Mouse (Mus musculus) heart, postnatal 4 days (tissue): ENCODE measurements around the gene 4930519P11Rik. TPM values are rescaled to one million over a fixed set of nuclear protein-coding genes. Genes with fewer than 3 reads are reported as not detected.

Source experiments
- DNase-seq: peaks from one replicate; pipeline ENCODE4 v3.0.0; 2021
- total RNA-seq, 2 experiments: library from RNA; stranded (reverse); gene quantifications; 2 replicates each; pipeline ENCODE4 v1.2.3; 2021

Gene 4930519P11Rik
- total RNA-seq, 2 experiments from 2014 or later = not detected

- no peak for DNase-seq
Measured at GRCm38 (mm10) chr2:154632203-154632780, 19.1 kb upstream of the 4930519P11Rik start.

GRCm38 (mm10) chr2:154630531-154630930 is 17.3 kb upstream of the 4930519P11Rik start:
- no peak for DNase-seq

- DNase-seq = no peak
Measured at GRCm38 (mm10) chr2:154624137-154624536, 10.9 kb upstream of the 4930519P11Rik start.

GRCm38 (mm10) chr2:154621684-154622083 is 8.4 kb upstream of the 4930519P11Rik start:
- no peak for DNase-seq

- DNase-seq = no peak
Measured at GRCm38 (mm10) chr2:154617061-154617460, 3.8 kb upstream of the 4930519P11Rik start.

GRCm38 (mm10) chr2:154615674-154616073 is 2.4 kb upstream of the 4930519P11Rik start:
- no peak for DNase-seq

GRCm38 (mm10) chr2:154614841-154615576 is 1.8 kb upstream of the 4930519P11Rik start:
- peak; percentile 18 for DNase-seq

GRCm38 (mm10) chr2:154609050-154609767 is 4.0 kb downstream of the 4930519P11Rik start:
- no peak for DNase-seq

- no peak for DNase-seq
Measured at GRCm38 (mm10) chr2:154606965-154607364, 6.3 kb downstream of the 4930519P11Rik start.

GRCm38 (mm10) chr2:154604156-154604555 is 9.1 kb downstream of the 4930519P11Rik start:
- no peak for DNase-seq

- peak; percentile 99 for DNase-seq
Measured at GRCm38 (mm10) chr2:154603638-154604153, 9.5 kb downstream of the 4930519P11Rik start, which contains the start of gene Pxmp4. Gene Pxmp4 (minus strand): TSS chr2:154603708.

GRCm38 (mm10) chr2:154603007-154603637 is 10.1 kb downstream of the 4930519P11Rik start:
- no peak for DNase-seq

GRCm38 (mm10) chr2:154601324-154601723 is 11.9 kb downstream of the 4930519P11Rik start:
- no peak for DNase-seq

- no peak for DNase-seq
Measured at GRCm38 (mm10) chr2:154600586-154600985, 12.7 kb downstream of the 4930519P11Rik start.

- DNase-seq = no peak
Measured at GRCm38 (mm10) chr2:154597399-154597798, 15.8 kb downstream of the 4930519P11Rik start.

- peak; percentile 40 for DNase-seq
Measured at GRCm38 (mm10) chr2:154595775-154596174, 17.5 kb downstream of the 4930519P11Rik start.

- DNase-seq = peak; percentile 49
Measured at GRCm38 (mm10) chr2:154593025-154593424, 20.2 kb downstream of the 4930519P11Rik start.

GRCm38 (mm10) chr2:154591239-154591638 is 22.0 kb downstream of the 4930519P11Rik start:
- DNase-seq = no peak

- no peak for DNase-seq
Measured at GRCm38 (mm10) chr2:154589051-154589450, 24.2 kb downstream of the 4930519P11Rik start.

- peak; percentile 64 for DNase-seq
Measured at GRCm38 (mm10) chr2:154586405-154586804, 26.8 kb downstream of the 4930519P11Rik start.

GRCm38 (mm10) chr2:154584931-154585601 is 28.2 kb downstream of the 4930519P11Rik start:
- no peak for DNase-seq
